Mouse (Mus musculus) skeletal muscle tissue, adult 2 months (tissue): ENCODE data around the gene Galnt6.

ENCODE experiments used
- DNase-seq: peaks from one replicate; pipeline ENCODE4 v3.0.0-alpha.2; 2012; ENCODE audit warnings: low read depth, low spot score

Gene Galnt6

DNA sequence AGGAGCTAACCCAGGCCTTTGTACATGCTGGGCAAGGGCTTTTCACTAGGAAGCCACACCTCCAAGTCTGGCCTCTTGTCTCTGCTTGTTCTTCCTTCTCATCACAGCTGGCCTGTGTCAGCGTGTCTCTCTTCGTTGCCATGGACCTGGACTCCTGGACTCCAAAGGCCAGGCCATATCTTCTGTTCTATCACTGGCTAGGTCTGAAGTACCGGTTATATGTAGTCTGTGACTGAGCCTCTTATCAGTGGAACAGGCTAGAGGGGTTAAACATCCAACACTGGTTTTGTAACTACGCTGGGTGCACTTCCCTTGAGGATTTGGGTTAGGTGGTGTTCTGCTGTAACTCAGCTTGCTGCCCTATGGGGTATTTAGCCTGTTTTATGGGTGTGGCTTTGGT is 7.2 kb downstream of the Galnt6 start:
- DNase-seq = no peak

DNA sequence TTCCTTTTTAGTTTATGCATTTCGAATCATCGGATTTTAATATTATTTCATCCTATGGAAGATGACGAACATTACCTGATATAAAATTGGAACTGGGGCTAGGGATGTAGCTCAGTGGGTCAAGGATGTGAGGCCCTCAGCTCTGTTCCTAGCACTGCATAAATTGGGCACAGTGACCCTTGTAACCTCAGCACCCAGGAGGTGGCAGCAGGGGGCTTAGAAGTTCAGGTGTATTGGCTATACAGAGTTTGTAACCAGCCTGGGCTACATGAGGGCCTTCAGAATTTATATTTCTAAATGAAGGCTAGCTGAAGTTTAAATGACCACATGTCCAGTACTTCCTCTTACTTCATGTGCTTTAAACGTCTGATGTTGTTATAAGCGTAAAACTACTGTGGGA is 7.7 kb downstream of the Galnt6 start:
- DNase-seq = no peak

DNA sequence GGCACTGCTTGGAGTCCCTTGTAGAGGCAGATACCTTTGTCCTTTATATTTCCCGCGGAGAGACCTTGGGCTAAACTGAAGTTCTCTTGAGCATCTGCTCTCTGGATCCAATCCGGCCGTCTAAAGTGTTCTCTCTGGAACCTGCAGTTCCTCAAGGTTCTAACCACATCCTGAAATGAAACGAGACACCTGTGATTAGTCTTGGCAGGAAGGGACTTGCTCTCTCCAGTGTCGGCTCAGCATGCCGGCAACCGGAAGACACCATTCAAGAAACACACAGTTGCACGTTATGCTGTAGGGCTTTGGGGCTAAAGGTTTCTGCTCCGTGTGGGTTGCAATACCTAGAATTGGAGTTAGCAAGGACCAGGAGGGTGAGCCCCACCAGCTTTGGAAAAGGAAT is 9.1 kb downstream of the Galnt6 start:
- no peak for DNase-seq

DNA sequence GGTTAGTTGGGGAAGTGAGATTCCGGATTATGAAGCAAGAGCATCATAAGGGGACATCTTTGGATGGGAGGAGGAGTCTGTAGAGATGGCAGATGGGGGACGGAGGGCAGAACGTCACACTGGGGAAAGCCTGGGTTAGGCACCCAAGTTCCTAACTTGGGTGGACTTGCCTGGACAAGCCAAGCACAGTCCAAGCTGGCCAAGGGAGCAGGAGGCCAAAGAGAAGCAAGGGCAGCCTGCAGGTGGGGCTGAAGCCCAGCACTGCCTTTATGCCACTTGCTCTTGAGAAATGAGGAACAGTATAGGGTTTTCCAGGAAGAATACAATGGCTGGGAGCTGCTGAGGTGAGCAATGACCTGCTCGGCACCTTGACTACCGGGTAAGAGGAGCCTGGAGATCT is 10.0 kb downstream of the Galnt6 start:
- DNase-seq = no peak

DNA sequence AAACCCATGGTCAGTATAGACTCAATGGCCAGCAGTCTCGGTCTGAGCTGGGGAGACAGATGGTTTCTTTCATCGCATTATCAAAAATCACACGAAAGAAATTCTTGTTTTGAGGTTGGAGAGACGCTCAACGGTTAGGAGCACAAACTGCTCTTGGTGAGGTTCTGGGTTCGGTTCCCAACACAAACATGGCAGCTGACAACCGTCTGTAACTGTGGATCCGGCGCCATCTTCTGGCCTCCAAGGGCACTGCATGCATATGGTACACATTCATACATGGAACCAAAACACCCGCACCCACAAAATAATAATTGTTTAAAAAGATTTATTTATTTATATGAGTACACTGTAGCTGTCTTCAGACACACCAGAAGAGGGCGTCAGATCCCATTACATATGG is 10.6 kb downstream of the Galnt6 start:
- DNase-seq = no peak

DNA sequence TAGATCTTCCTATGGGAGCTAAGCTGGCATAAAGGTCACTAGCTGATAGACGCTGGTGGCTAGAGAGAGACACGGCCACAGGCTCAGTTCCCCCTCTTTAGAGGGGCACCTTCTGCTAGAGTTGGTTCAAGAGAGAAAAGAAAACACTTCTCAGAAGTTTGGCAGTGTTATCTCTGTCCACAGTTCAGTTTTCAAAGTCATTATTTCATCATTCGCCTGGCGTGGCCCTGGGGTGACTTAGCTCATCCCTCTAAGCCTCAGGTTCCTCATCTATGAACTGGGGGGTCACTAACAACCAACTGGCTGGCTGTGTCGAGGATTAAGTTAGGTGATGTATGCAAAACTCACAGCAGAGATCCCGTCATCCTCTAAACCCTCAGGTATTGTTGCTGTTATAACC is 11.2 kb downstream of the Galnt6 start:
- DNase-seq = no peak

DNA sequence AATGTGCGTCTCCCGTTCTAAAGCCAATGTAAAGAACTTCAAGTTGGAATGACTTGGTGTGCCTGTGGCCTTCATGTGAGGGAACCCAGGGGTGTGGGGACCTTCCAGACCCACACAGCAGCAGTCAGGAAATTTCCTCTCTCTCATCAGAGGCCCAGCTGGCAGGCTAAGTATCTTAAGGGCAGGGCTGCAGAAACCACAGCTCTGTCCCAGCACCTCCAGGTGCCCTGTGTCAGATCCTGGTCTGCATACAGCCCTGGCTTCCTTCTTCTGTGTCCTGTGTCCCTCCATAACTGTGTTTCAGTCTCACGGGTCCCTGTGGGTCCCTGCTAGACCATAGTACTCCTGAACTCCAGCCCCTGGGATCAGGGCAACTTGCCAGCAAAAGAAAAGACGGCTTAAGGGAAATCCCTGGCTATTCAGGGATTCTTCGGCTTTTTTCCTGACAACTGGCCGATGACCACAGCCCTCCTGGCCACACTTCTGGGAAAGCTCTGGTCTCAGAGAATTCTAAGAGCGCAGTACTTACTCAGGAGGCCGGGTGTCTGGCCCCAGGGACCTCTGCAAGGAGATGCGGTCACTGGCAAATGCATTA is 13.7 kb downstream of the Galnt6 start:
- DNase-seq = no peak

DNA sequence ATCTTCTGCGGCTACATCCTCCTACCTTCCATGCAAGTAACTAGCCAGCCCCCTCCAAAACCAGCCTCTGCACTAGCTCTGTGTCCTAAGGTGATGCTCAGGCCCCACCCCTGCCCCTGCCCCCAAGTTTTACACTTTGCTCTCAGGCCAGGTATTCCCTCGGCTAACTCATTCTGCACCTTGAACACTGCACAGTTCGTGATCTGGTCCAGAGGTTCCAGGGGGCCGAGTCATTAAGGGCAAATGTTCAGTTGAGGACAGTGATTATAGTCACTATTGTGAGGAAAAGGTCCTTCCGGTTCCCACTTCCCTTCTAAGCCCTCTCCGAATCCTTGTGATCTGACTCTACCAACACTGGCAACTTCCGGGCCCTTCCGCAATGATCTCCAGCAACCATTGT is 14.7 kb downstream of the Galnt6 start:
- DNase-seq = no peak

DNA sequence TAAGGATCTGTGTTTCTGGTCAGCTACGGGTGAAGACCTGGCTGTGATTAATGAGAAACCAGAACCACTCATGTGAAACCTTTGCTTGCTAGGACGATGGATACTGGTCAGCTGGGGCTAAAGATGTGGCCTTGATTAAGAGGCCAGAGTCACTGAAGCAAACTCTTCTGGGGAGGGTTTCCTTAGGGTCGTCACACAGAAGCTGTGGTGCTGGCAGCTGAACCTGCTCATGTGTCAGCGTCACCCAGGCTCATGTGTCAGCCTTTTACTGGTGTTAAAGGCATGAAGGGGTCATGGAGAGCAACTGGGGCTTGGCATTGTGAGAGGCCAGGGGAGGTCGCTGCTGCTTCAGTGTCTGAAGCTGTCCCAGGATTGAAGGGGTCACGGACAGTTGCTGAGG is 18.3 kb downstream of the Galnt6 start:
- DNase-seq = no peak

DNA sequence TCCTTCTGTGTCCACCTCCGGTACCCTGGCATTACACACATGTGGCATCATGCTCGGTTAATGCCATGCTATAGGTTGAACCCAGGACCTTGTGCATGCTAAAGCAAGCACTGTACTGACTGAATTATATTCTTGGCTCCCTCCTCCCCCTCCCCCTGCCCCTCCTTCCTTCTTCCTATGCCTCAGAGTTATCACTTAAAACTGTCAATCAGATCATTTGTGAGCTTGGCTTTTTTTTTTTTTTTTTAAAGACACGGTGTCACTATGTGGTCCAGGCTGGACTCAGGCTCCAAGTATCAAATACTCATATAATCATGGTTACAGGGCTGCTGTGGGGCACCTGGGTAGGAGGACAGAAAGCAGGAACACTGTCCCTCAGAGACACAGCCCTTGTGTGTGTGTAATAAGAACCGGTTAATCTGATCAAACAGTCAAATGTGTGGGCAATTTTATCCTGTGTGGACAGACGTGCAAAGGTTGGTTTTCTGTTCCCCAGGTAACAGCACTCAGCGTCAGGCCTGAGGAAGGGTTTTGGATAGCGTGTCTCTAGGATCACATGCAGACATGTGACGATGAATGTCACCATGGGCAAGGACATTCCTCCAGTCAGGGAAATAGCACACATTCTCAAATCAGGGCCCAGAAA is 20.6 kb downstream of the Galnt6 start:
- DNase-seq = no peak

DNA sequence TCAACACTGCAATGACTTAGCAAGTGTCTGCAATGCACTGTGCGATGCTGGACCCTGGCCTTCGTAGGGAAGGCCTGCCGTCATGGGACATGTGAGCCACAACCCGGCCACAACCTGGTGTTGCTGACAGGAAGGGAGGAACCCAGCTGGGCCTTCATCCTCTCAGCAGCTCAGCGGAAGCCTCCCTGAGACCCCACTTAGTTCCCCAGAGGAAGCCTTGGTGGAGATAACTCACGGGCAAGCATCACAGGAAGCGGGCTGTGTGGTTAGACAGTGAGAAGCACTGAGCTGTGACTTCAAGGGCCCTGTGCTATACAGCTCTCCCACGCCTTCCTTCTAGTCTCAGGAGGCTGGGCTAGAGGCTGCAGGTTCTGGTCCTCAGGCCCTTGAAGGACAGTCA is 22.9 kb downstream of the Galnt6 start:
- DNase-seq = peak; percentile 34

DNA sequence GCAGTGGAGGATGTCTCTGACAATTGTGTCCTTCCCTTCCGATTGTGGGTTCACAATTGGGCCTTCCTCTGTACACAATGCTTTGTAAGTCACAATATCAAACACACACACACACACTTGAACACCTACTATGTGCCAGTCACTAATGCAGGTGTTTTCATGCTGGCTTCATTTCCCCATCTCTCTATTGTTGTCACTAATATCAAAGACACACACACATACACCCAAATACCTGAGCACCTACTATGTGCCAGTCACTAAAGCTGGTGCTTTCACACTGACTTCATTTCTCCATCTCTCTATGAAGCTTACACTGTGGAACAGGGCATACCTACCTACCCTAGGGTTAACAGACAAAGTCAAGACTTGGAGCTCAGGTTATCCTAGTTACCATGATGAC is 23.8 kb downstream of the Galnt6 start:
- DNase-seq = no peak

DNA sequence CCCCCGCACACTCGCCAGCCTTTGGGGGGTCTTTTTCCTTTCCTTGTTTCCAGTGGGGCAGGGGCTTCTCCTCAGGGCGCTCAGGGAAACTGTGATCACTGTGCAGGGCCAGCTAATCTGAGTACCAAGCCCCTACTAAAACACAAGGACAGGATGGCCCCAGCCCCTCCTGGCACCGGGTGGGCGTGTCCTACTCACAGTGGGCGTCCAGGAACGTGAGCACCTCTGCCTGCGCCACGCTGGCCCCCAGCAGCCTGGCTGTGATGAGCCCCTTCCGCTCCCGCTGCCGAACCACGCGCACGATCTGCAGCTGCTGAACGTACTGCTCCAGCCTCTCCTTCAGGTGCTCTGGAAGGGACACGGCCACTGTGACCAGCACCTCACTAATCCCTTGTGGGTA is 25.3 kb downstream of the Galnt6 start:
- DNase-seq = no peak

DNA sequence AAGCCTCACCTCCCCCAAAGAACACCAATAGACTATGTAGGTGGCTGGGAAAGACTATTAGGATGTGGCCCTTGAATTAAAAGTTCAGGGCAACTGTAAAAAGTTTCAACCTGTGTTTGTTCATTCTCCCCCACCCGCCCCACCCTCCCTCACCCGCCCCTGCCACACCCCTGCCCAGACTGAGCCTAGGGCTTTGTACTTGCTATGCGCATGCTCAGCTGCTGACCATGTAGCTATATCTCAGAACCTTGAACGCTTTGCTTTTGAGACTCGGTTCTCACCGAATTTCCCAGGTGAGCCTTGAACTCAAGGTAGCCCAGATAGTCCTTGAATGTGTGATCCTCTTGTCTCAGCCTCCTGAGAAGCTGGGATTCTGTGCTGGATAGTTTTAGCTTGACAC is 27.3 kb downstream of the Galnt6 start:
- no peak for DNase-seq

DNA sequence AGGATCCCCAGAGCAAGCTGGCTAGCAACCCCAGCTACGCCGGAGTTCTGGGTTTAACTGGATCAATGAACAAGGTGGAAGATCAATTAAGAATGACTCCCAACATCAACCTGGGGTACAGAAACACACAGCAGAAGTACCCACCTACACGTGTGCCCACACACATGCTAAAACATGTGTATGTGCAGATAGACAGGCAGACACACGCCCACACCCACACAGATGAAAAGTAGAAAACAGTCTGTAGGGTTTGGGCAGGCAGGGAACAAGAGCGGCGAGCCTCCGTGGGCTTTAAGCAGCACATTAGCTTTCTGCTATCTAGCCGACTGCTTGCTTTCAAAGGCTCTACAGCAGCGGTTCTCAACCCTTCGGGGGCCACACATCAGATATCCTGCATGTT is 28.1 kb downstream of the Galnt6 start:
- no peak for DNase-seq

DNA sequence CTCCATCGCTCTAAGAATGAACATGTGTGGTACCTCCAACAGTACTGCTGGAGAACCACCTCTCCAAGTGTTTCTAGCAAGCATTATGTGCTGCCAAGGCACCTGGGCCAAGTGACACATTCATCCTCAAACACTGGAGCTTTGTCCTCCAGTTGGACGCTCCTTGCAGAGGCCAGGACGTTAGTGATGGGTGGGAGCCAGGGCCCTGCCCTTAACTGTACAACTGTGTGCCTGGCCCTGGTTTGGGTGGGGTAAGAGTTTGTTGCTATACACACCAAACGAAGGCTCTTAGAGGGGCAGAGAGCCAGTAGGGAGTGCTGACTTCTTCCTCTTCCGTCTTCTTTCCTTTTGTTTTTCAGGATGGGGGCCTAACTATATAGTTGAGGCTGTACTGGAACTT is 28.8 kb downstream of the Galnt6 start:
- no peak for DNase-seq

DNA sequence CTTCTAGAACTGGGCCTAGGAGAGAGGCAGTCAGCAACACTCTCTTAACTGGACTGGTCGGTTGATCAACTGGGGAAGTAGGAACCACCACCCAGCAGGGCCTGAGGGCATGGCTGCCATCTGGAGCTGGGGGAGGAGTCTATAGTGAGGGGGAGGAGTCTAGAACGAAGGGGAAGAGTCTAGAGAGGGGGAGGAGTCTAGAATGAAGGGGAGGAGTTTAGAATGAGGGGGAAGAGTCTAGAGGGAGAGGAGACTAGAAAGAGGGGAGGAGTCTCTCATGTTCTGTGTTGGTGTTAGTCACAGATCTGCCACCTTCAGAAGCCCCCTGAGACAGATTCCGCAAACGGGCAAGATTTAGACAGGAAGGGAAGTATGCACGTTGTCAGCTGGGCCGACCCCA is 29.8 kb downstream of the Galnt6 start:
- DNase-seq = no peak

DNA sequence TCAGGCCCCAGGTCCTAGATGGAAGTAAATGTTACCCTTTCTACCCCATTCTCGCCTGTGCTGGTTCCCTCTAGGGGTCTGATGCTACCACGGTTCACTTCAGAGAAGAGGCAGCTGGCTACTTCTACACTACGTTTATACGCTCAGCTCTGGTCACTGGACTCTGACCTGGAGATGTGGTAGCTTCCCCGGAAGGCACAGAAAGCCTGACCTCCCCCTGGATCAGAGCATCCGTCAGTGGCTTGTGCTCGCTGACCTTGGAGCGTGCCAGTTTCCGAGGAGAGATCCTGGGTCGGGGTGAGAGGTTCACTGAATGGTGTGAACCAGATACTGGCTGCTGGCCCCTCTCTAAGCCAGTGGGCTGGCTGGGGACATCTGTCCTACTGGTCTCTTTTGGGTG is 31.1 kb downstream of the Galnt6 start:
- no peak for DNase-seq

DNA sequence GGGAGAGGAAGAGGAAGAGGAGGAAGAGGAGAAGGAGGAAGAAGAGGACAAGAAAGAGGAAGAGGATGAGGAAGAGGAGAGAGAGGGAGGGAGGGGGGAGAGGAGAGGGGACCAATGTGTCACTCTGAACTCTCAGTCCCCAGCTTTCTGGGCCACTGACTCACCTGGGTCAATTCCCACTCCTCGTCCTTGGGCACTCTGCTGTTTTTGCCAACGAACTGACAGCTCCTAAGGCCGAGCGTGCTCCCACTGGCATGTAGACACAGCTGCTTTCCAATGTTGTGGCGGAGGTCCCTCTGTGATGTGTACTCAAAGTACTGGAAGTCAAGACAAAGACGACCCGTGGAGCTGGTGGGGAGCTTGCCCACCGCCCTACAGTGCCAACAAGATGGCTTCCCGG is 34.8 kb downstream of the Galnt6 start:
- DNase-seq = no peak

DNA sequence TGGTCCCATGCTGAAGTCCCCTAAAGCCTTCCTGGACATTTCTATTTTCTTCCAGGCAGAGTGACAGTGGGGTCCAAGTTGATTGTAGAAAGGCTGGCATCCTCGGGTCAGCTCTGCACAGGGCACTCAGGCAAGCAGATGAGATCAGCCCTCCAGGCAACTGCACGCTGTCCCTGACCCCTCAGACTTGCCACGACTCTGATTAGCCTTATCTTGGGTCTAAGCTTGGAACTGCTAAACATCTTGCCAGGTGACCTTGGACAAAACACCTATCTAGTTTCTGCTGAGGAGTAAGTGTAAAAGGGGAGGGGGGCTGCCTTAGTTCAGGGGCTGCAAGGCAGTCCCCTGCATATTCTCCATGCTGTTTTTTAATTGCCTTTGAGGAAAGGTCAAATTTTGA is 37.2 kb downstream of the Galnt6 start:
- no peak for DNase-seq

DNA sequence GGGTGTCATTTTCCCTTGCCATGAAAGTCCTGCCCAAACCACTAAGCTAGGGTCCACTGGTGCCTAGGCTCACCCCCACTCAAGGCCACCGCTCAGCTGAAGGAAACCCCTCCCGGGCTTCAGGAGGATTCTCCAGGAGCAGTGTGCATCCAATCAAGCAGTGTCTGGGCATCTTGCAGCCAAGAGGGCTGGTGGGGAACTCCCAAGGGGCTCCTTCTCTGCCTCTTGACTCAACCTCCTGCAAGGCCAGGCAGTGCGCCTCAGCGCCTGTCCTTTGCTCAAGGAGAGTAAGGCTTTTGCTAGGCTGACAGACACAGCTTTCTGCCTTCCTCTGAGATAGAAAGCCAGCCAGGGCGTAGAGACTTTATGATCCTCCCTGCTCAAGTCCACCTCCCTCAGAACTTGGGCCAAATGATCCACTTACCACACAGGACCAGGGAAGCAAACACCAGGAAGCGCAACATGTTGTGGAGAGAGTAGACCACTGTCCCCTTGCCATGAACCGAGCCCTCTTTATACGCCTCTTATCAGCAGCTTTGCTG is 41.7 kb downstream of the Galnt6 start, which contains the start of gene Cela1:
Gene Cela1 (minus strand): TSS at position 492 of the 542 bp plus-strand sequence.
- DNase-seq = no peak

DNA sequence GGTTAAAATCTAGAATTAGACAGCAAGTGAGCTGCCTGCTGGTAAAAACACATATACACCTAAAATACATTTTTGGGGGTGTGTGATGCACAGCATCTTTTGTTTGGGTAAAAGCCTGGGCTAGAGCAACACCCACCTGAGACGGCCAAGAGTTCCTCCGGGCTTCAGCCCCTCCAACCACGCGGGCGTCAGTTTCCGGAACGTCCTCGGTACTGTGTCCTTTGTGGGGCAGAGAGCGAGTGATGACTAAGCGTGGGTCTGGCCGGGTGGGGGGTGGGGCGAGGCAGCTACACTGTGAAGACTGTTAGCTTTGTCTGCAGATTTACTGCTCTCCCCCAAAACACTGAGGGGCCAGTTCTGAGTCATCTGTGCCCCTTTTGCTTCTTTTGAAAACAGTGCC is 42.2 kb downstream of the Galnt6 start:
- DNase-seq = no peak

DNA sequence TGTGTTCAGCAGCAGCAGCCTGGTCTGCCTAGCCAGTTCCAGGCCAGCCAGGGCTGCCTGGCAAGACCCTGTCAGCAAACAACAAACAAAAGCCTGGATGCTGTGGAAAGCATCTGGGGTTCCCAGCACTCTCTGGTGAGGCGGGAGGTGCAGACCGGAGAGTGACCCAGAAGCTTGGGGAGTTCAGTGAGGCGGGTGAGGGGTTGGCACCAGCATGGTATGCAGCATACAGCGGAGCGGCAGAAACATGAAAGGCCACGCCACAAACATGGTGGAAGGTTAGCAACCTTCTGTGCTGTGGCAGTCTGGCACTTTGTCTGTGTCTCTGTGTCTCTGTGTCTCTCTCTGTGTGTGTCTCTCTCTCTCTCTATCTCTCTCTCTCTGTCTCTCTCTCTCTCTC is 42.7 kb downstream of the Galnt6 start:
- no peak for DNase-seq

DNA sequence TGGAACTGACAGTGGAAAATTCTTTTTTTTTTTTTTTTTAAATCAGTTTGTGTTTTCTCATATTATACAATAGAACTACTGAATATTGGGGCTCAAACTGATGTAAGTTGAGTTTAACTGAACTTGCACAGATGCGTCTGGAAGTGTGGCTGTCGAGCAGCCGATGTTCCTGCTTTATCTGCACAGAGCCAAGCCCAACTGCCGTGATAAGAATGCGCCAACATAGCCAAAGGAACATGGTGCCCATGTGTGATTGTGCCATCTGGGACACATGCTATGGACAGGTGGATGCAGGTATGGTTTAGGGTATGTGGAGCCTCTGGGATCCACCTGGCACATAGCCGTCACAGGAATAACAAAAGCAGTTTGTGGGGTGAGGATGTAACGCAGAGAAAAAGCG is 43.3 kb downstream of the Galnt6 start:
- no peak for DNase-seq
